Mouse (Mus musculus): ENCODE data around the gene Tmem38b.

DNA sequence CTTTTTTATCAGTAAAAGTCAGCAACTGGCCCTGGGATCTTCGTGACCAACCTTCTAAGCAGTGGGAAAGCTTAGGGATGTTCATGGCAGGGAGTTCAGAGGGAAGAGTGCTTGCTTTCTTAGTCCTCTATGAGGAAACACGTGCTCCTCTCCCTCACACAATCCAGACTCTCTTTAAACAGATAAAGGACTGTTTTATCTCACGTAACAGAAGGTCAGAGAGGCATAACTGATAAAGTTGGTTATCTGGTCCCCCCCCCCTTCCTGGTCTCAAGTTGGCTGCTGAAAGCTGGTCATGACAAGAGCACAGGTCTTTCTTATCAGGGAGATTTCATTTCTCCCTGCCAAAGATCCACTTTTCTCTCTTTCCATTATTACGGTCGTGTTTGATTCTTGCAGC, 7.5 kb upstream of the Tmem38b start:
- no peak for TF ChIP-seq POLR2A (IDR thresholded peaks at IDR 0.05; ENCODE audit: control insufficient read depth, extremely low read depth, insufficient read depth, low read length, poor library complexity)
- TF ChIP-seq CTCF (IDR thresholded peaks at IDR 0.05; ENCODE audit: borderline replicate concordance, control insufficient read depth, extremely low read depth, insufficient read depth, low read length, poor library complexity): no peak

Measured in thymus, adult 2 months (tissue).